Mouse (Mus musculus) frontal cortex, postnatal 10 days (tissue): ENCODE data around the gene Chrnd.

Source experiments
- DNase-seq, 2 experiments: peaks; one replicate each; pipeline ENCODE4 v3.0.0; 2022; ENCODE audit warnings: low spot score in 2 of 2, mixed read lengths in 1 of 2

The Chrnd gene

DNA sequence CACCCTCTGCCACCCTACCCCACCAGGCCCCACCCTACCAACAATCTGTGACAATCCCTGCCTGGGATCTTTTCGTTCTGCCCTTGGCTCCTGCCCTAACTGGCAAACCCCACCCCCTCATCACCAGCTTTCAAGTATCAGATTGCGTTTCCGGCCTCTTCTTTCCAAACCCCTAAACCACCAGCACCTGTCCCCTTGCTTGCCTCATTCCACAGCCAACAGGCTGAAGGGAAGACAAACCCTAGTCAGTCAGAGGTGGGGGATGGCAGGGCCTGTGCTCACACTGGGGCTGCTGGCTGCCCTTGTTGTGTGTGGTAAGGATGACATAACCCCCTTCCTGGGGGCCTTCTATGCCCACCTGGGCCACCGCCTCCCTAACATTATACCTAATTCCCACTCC, at the start of gene Chrnd:
Gene Chrnd (plus strand): TSS at position 179 of the 400 bp plus-strand sequence.
- no peak for DNase-seq

DNA sequence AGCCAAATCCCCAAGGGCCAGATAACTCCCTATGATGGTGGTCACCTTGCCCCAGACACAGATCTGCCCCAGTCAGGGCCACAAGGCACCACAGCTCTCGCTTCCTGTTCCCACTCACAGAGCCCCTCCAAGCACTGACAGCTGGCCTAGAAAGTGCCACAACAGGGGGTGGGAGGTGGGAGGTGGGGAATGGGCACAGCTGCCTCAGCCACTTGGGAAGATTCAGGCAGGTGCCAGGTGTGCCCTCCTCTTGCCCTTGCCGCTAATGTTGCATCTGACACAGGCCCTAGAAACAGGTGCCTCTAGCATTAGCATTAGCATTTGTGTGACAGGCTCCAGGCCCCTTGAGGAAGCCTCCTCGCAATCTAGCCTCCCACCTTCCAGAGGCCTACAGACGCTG, 48.9 kb upstream of the Chrnd start:
- no peak for DNase-seq

DNA sequence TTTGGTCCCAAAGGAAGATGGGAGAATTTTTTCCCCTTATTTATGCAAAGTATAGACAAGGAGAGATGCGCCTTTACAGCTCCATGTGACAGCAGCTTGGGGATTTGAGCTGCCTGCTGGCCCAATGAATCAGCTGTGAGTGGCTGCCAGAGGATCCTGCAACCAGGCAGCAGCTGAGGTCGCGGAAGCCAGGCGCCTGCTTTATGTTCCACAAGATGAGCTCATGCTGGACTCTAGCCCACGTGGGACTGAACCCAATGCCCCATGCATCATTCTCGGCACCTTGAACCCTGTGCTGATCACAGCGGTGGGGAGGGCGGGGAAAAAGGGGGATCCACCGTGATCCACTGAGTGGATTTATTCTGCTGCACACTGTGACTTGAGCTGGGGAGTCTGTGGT, 48.0 kb upstream of the Chrnd start:
- DNase-seq, result no peak

DNA sequence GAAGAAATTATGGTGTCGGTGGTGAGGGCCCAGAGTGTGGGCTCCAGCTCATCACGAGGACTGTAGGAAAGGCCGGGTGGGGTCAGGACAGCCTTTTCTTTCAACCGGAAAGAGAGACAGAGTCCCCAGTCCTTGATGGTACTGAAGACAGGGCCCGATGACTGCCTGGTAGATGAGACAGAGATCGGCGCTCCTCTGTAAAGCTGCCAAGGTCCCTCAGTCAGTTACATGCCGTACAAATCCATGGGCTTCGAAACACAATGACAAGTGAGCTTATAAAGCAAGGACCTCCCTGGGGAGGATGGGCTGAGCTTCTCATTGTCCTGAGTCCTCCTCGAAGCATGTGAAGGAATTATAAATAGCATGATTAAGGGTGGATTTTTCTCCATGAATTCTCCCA, 47.3 kb upstream of the Chrnd start:
- DNase-seq, result no peak

DNA sequence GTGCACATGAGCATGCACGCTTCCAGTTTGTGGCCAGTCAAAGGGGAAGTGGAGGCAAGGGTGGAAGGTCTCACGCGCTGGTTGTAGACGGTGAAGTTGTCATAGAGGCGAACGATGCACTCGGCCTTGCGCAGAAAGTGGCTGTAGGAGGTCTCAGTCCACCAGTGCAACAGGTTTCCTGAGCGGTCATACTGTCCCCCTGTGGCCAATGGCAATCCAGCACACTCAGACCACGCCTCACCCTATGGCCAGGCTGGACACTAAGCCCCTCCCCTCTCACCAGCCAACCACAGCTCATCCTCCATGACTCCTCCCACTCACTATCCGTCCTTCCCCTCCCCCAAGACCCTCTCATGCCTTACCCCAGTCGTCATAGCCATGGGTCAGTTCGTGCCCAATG, 41.0 kb upstream of the Chrnd start:
- DNase-seq, result no peak

DNA sequence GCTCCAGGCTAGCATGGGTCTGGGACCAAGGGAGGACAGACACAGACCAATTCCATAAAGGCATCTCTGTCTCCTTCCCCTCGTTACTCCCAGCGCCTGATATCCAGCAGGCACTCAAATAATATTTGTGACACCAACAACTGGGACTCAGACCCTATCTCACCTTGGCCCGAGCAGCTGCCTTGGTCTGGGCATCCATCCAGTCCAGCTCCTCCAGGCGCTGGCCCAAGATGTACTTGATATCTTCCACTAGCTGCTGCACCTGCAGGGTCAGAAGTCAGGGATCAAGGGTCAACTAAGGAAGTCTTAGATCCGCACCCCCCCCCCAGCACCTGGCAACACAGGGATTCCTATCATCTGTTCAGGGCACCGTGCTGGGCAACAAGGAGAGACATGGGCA, 39.1 kb upstream of the Chrnd start:
- no peak for DNase-seq

DNA sequence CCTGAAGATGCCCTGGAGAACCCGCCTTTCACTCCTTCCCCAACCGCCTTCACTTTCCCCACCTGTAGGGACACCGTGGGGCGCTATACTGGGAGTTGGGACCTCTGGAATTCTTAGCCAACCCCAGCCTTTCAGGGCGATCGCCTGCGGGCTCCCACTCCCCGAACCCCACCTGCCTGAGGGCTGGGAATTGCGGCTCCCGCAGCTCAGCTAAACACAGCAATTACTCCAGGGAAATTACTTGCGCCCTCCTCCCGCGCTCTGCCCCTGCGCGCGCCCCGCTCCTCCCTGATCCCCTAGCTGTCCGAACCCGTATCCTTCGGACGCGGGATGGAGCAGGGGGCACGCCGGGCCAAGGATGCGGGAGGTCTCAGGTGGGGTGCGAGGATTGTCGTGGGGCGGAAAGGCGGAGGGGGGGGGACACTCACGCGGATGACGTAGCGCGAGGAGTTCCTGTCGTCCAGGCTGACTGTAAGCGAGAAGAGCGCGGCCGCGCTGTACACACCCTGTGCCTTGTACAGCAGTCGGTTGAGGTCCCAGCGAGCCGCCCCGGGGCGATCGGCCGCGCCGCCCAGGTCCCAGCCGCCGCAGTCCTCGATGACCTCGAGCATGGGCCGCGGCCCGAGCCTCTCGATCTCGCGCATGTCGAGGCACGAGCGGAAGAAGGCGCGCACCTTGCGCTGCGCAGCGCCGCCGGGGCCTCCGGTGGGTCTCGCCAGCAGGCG, 36.5 kb upstream of the Chrnd start:
- DNase-seq, result no peak

DNA sequence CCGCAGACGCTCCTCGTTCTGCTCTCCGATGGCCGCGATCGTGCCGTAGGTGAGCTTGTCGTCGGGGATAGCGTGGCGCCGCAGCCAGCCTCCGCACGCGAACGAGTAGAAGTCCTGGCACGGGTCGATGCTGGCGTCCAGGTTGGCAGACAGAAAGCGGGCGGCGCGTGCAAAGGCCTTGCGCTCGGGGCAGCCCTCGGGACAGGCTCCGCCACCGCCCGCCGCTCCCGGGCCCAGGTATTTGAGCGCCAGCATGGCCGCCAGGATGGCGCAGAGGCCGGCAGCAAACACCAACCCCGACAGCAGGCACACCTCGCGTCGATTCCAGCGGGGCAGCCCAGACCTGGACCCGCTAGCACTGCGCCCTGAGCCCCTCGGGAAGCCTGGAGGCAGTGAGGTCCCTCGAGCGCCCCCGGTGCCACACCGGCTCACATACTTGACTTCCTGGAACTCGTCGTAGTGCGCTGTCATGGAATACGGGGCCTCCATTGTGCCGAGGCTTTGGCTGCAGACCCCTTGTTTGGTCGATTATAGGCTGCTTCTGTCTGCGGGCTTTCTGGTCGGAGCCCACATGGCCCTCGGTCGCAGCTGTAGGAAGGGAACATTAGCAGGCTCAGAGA, 35.8 kb upstream of the Chrnd start:
- no peak for DNase-seq

DNA sequence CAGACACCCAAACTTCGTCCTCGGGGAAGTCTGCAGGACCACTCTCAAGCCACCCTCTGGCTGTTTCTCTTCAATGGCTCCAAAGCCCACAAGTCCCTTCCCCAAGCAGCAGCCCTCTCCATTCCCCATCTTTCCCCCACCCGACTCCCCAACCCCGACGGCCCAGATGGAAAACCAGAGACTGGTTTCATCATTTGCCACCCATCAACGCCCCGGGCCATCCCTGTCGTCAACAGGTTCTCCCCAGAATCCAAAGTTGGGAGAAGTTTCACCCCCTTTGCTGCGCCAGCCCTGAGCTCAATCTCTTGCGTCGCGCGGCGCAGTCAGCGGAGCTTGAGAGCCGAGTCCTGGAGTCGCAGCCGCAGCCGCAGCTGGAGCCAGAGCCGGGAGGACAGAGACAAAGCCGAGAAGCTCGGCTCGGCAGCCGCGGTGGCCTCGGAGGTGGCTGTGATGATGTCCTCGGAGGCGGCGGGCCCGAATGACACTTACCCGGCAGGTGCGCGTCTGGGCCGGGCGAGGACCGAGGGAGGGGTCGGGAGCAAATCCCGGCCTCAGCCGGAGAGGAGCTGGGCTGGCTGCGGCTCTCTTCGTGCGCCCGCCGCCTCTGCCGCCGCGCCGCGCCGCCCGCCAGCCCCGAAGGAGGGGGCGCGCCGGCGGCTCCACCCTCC, 34.7 kb upstream of the Chrnd start:
- no peak for DNase-seq

DNA sequence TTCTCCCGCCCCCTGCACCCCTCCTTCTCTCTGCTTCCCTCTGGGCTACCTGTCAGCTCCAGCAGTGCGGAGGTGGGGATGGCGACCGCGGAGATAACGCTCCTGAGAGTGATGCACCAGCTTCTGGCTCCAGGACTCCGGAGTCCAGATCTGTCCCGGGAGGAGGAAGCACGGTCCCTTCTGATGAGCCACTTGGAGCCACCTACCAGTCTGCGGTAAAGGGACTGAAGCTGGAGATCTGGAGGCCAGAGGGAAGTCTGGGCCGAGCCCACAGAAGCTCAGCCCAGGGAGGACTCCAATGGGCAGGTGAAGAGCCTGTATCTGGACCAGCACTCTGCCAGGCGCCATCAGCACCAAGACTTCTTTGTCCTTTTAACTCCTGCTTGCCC, 34.2 kb upstream of the Chrnd start, which contains the start of gene Ecel1:
Gene Ecel1 (minus strand): TSS at position 323 of the 389 bp plus-strand sequence.
- DNase-seq, result no peak

DNA sequence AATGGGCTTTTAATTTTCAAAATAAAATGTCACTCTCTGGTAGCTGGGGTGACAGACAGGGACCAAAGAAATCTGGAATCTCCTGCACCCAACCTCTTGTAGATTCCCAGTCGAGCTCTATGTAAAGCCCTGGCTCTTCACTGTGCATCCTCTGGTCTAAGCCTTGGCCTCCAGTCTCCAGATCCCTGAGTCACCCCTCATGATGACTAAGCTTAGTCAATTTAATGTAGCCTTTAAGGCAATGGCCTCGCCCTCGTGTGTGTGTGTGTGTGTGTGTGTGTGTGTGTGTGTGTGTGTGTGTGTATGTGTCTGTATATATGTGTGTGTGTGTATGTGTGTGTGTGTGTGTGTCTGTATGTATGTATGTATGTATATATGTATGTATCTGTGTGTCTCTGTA, 31.0 kb upstream of the Chrnd start:
- DNase-seq, result no peak

DNA sequence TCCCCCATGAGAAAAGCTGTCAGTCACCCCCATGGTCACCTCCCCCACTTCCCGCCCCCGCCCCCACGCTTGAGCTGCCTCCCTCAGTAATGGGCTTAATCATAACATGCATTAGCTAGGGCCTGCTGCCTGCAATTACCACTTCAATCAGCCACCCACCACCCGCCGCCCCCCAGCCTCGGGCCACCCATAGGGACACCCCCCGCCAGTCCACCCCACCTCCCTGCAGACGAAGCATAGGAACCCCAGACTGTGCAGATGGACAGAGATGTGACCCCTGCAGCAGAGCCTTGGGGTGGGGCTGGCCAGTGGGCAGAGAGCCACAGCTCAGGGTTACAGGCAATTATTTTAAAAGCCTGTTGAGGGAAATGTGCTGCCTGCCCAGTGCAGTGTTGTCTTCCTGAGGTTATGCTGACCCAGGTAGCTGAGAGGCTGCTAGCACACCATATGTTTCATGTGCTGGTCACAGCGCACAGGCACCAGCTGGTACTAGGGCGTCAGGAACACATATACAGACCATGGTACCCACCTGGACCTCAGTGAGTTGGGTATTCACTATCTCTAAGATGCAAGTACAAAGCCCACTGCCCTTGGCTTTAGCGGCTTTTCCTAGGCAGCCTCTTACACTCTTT, 26.1 kb upstream of the Chrnd start:
- DNase-seq, result no peak

DNA sequence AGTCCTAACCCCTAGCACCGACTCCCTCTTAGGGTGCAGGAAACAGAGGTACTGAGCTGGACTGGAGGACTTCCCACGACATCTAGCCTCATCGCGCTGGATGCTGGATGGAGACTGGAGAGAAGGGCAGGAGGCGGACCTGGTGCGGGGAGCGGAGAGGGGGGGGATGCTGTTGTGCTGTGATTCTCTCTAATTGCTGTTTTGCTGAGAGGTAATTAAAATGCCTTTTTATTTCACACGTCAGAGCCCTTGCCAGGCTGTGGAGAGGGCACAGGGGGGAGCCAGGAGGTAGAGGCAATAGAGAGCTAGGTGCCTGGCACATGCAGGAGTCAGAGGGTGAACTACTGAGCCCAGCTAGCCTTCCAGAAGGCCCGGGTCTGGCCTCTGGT, 25.6 kb upstream of the Chrnd start:
- DNase-seq, result no peak

DNA sequence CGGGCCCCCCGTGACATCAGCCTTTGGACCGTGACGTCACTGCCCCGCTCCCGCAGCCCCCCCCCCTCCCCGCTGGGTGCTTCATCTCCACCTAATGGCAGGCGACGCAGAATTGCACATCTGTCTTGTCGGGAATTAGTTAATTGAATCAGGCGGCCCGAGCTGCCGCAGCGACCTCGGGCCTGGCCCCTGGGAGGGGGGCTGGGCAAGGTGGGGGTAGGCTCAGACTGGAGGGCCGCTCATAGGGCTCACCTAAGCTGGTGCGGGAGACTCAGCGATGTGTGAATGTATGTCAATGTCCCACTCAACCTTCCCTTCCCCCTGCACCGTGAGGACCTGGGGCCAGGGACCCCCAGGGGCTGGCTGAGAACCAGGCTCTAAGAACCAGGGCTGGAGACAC, 19.9 kb upstream of the Chrnd start:
- no peak for DNase-seq

DNA sequence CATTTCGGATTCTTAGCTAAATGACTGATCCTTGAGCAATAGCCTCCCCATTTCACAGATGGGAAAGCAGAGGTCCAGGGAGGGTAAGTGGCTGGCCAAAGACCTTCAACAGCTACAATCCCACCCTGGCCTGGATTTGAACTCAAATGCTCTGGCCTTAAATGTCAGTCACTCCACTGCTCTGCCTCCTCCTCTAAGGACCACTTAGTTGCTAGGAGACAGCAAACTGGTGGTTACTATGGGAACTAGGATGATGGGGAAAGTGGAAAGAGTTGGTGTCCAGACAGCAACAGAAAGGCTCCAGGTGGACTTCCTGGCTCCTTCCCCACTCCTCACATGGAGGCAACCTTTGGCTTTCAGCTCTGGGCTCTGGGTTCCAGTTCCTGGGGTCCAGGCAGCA, 19.1 kb upstream of the Chrnd start:
- DNase-seq, result no peak

DNA sequence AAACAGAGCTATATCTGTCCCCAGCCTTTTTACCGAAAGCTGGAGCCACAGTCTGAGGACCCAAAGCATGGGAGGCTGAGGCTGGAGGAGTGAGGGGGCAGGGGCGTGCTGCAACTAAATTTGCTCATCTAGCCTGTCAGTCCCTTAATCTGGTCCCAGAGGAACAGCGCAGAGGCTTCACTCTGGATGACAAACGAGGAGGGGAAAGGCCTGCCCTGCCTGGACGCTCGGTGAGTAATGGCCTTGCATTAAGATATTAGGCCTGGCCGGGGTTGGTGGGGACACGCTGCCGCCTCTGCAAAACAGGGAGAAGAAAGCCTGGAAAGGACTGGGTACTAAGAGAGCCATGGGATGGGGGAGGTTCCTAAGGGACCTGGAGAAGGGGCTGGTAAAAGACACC, 18.1 kb upstream of the Chrnd start:
- no peak for DNase-seq

DNA sequence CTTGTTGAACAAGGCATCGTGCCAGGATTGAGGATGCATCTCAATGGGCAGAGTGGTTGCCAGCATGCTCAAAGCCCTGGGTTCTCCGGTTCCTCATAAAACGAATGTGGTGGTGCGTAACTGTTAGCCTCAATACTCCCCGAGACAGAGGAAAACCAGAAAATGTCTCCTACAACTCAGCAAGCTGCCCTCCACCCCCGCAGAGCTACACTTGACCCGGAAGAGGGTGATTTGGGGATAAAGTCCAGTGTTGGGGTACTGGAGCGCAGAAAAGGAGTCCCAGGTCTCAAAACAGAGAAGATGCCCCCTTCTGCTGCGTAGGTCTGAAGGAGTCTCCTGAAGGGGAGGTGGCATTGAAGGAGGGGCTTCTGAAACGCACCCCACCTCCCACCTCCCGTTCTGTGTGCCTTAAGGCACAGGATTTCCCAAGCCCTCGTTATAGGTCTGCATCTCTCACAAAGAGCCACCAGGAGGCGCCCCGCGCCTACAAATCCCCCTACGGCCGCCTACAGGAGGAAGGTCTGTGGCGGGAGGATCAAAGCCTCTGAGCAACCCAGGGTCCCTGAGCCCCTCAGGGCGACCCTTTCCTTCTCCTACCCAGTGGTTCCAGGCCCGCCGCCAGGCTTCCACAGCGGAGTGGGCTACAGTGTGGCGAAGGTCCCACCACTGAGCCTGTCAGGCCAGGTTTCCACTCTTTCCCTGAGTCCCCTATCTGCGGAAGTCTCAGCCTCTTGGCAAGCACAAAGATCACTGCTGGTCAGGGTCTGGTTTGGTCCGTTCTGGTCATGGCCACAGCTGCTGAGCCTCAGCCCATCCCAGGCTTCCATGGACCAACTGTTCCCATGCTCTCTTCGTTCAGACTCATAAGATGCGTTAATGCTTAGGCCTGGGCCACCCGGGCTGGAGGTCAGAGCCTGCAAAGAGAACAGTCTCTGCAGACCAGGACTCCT, 16.1 kb upstream of the Chrnd start:
- peak in 1 of 2 experiments; percentile 65 for DNase-seq

DNA sequence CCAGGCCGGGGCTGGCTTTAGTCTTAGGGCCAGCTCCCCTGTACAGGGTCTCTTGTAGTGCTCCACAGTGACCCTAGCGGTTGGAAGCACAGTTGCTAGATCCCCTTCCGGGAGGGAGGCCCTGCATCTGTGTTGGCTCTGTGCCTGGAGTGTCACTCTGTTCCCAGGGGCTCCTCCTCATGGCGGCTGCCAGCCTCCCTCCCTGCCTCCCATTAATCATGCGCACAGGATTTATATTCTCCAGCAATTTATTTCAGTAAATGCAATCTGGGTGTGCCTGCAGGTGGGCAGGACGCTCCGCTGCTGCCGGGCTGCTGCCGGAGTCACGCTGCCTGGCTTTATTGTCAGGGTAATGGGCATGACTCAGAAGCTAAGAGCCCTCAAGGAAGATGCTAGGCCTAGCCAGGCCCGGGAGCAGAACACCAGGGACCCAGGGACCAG, 14.5 kb upstream of the Chrnd start:
- peak; percentile 62 to 66 for DNase-seq

DNA sequence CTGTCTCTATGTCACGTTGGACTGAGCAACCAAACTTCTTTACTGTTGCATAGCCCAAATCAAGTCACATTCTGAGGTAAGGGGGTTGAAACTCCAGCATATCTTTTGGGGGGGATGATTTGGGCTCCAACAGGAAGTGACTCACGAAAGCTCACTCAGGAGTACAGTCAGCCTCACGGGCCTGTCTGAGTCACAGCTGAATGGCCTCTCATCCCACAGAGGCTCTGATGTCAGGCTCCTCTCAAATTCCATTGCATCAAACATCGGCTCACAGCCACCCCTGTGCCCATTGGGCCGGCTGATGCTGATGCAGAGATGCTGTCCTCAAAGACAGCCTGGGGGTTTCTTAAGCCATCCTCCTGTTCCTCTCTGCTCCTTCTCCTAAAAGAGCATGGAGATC, 9.5 kb upstream of the Chrnd start:
- DNase-seq, result no peak

DNA sequence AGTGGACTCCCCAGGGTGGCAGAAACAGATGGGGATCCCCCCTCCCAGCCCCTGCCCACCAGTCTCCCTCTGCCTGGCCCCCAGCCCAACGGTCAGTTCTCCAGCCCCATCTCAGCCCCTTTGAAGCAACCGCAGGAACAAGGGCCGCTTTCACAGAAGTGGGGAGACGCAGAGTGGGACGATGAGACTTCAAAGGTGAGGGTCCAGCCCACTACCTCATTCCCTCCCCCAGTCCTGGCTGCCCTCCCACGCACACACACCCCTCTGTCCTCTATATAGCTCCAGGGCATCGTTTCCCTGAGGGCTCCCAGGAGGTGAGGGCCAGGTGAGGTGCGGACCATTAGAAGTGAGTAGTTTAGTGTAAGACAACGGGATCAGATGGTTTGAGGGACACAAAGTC, 7.4 kb upstream of the Chrnd start, which contains the start of gene Prss56:
Gene Prss56 (plus strand): TSS at position 301 of the 400 bp plus-strand sequence.
- no peak for DNase-seq

DNA sequence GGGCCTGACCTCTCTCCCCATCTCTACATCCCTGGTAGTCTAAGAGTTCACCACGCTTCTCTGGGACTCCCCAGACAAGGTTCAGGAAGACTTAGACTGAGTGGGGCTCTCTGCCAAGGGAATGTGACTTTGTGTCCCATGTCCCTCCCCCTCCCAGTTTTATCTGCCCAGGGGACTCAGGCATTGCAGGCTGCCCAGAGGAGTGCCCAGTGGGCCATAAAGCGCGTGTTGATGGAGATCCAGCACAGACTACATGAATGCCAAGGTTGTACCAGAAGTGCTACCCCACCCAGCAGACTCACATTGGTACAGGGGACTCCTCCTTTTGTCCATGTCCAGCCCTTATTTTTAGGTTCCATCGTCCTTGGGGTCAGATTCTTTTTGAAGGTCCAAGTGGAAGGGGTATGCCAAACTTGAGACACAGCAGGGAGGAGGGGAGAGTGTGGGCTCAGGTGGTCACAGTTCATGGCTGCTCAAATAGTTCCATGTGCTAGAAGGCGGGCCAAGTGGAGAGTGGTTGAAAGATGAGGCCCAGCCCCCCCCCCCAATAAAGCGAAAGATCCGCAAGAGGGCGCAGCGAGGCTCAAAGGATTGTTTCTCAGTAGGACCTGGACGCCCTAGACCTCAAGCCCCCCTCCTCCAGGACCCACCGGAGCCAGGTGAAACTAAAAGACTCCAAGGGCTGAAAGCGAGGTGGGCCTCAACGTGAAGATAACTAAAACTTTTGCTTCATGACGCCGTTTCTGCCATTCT, 6.2 kb upstream of the Chrnd start:
- DNase-seq, result no peak
